Comparison of ENCODE assay signal across 8 mouse cellular contexts in the genomic region with DNA sequence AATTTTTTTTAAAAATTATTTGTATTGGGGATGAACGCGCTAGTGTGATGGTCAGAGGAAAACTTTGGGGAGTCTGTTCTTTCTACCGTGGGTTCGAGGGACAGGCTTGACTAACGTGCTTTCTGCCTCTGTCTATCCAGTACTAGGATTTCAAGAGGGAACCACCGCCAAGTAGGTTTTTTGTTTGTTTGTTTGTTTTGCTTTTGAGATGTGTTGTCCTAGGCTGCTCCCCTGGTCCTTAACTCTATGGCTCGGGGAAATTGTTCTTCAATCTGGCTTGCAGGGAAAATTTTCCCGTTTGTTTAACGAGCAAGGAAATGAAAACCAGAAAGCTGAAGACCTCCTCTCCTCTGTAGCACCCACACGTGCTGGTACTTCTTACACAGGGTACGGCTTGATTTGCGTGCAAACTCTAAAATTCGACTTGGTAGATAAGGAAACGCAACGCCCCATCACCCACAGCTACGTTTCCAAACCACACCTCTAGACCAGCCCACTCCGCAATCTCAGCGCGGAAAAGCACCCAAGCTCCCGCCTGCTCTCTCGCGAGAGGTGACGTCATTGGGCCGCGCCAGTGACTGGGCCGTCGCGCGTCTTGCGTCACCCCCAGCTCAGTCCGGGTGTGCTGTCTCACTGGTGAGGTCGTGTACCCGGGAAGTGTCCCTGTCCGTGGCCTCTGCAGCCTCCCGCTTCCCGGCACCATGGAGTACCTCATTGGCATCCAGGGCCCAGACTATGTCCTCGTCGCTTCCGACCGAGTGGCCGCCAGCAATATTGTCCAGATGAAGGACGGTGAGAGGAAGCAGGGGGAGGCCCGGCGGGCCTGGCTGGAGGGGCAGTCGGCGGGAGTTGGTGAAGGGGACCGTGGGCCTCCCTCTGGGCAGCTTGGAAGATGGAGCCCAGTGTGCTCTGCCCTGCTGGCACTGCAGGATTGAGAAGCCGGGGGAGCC. TPM values are rescaled to one million over a fixed set of nuclear protein-coding genes. Genes with fewer than 3 reads are reported as not detected.
DNase-seq lines count a peak whose midpoint lies in the region; ATAC-seq and TF ChIP-seq lines count a peak whose summit lies in the region.

Gene Psmb2, plus strand, starts transcription at position 577 of the 950 bp plus-strand sequence.

- 3% methylated on average over 48 of the region's 48 CpGs for WGBS in hindbrain, postnatal 0 days

- peaks cover 2% of the 10 kb centered on the region; the same call in 1 of the 2 replicates for H3K4me1 ChIP-seq in hindbrain, postnatal 0 days (ENCODE audit: insufficient read depth, low read length)

- peak; percentile 97 for ATAC-seq in common myeloid progenitor, adult 5-6 weeks (replicated peaks; ENCODE audit: low read depth, poor library complexity, severe bottlenecking)
- ATAC-seq in hindbrain, postnatal 0 days, result peak; percentile 99
- peak; percentile 99 for ATAC-seq in megakaryocyte, adult 5-6 weeks (ENCODE audit: poor library complexity, severe bottlenecking)

- no peaks in the 10 kb centered on the region for H3K9me3 ChIP-seq in hindbrain, postnatal 0 days (ENCODE audit: low read length)

- peak within 1 kb of the TSS; percentile 97 for H3K27ac ChIP-seq in gastrocnemius, adult 2 months
- peak within 1 kb of the TSS; percentile 76 for H3K27ac ChIP-seq in hindbrain, postnatal 0 days
- peak within 1 kb of the TSS; percentile 81 for H3K27ac ChIP-seq in left cerebral cortex, adult 2 months

- DNase-seq in ZHBTc4 (ENCODE audit: low read depth, low spot score), result peak; percentile 99
- DNase-seq in gastrocnemius, adult 2 months, result peak; percentile 99
- peak; percentile 99 for DNase-seq in hindbrain, postnatal 0 days (ENCODE audit: low spot score)
- DNase-seq in left cerebral cortex, adult 2 months (ENCODE audit: extremely low spot score in 1 of 2, low spot score in 2 of 2), result peak; percentile 99 to 100
- peak; percentile 99 for DNase-seq in right cerebral cortex, adult 2 months (ENCODE audit: low spot score in 2 of 2)
- DNase-seq in urinary bladder, postnatal 14 days (ENCODE audit: low spot score), result peak; percentile 99

- peak within 1 kb of the TSS; percentile 75 for H3K4me2 ChIP-seq in hindbrain, postnatal 0 days (ENCODE audit: low read depth, low read length)

- intact Hi-C loops in gastrocnemius, adult 2 months (cut with DNase I), result loop anchor here (5.0 kb wide), 2 partner anchors 65 to 75 kb away; partner anchors contain the start of genes AU040320 and Ncdn
- intact Hi-C loops in left cerebral cortex, adult 2 months (cut with DNase I), result loop anchor here (5.0 kb wide), 1 partner anchor 75 kb away; no protein-coding TSS in a partner anchor

- TF ChIP-seq CTCF in gastrocnemius, adult 2 months (IDR thresholded peaks at IDR 0.05), result no peak
- TF ChIP-seq CTCF in hindbrain, postnatal 0 days (IDR thresholded peaks at IDR 0.05; ENCODE audit: low read depth), result no peak
- no peak for TF ChIP-seq CTCF in left cerebral cortex, adult 2 months (IDR thresholded peaks at IDR 0.05)

- no peaks in the 10 kb centered on the region for H3K27me3 ChIP-seq in hindbrain, postnatal 0 days (ENCODE audit: insufficient read depth, low read length)

- H3K9ac ChIP-seq in hindbrain, postnatal 0 days (replicated peaks; ENCODE audit: low read length), result peak within 1 kb of the TSS; percentile 97

- no peaks in the 10 kb centered on the region for H3K36me3 ChIP-seq in hindbrain, postnatal 0 days (ENCODE audit: insufficient read depth, low read length)

- peak within 1 kb of the TSS; percentile 86 for H3K4me3 ChIP-seq in gastrocnemius, adult 2 months
- H3K4me3 ChIP-seq in hindbrain, postnatal 0 days (ENCODE audit: low read length), result peak within 1 kb of the TSS; percentile 100
- H3K4me3 ChIP-seq in left cerebral cortex, adult 2 months, result peak within 1 kb of the TSS; percentile 100

RNA-seq across cellular contexts. Expression of gene Psmb2, which starts in this region (rescaled TPM):
- 123 and 134 TPM in 2 replicates for total RNA-seq in common myeloid progenitor, adult 5-6 weeks (2017)
- 10 to 100 TPM; 93.2 to 98.3 TPM for total RNA-seq in gastrocnemius, adult 2 months (2021)
- 164 and 207 TPM in 2 replicates for total RNA-seq in hindbrain, postnatal 0 days (2014; rRNA removed)
- polyA plus RNA-seq in hindbrain, postnatal 0 days (2015; fragmentation: Nextera tagmentation; extraction: Ambion mirVana), result 465 and 473 TPM in 2 replicates
- total RNA-seq in left cerebral cortex, adult 2 months (2021), result 10 to 100 TPM; 90.8 to 91.9 TPM
- 194 and 203 TPM in 2 replicates for total RNA-seq in megakaryocyte, adult 5-6 weeks (2015)
- total RNA-seq in megakaryocyte, adult 5-6 weeks (2017), result 103 and 109 TPM in 2 replicates

Comparison
In these comparisons a context has a peak if more than half of its experiments do, and no peak if none do; other contexts are left out.
1. Peak in every context shown above with its lines: DNase-seq, ATAC-seq, H3K4me3 ChIP-seq and H3K27ac ChIP-seq.